Mouse (Mus musculus): Measurements from ENCODE around the gene Tcn2. TPM values are rescaled to one million over a fixed set of nuclear protein-coding genes. Genes with fewer than 3 reads are reported as not detected.

The Tcn2 gene
- polyA plus RNA-seq, 1 experiment from 2014 or later, result 50.3 TPM

GRCm38 (mm10) chr11:3876419-3876818 is 55.5 kb downstream of the Tcn2 start:
- Histone ChIP-seq H3K27me3 (ENCODE audit: insufficient read depth, poor library complexity, severe bottlenecking) (0 out of 2 replicates have a peak, but pooled peaks cover 8% of the 10 kb centered on the region), H3K9me3 (no peaks in the 10 kb centered on the region), H3K4me1 (no peaks in the 10 kb centered on the region), H3K27ac (no peak overlapping the region), H3K4me3 (no peak overlapping the region), H3K36me3 (no peaks in the 10 kb centered on the region)
- 81% methylated on average over 6 of the region's 6 CpGs for WGBS
- no peak for DNase-seq (ENCODE audit: low spot score)

Other genes starting within 250 kb of the Tcn2 start
- 0.11 and 0.29 TPM in 2 replicates for gene Osbp2, start 68.3 kb downstream of the Tcn2 start, polyA plus RNA-seq (2016; fragmentation: Nextera tagmentation; extraction: Ambion mirVana)
- gene 4921536K21Rik, start 37.1 kb downstream of the Tcn2 start, polyA plus RNA-seq (2016; fragmentation: Nextera tagmentation; extraction: Ambion mirVana), result 0.31 and 0.33 TPM in 2 replicates
- gene Dusp18, start 36.9 kb downstream of the Tcn2 start, polyA plus RNA-seq (2016; fragmentation: Nextera tagmentation; extraction: Ambion mirVana), result 13.6 and 16.1 TPM in 2 replicates
- 4.4 and 6.2 TPM in 2 replicates for gene Slc35e4, start 17.5 kb downstream of the Tcn2 start, polyA plus RNA-seq (2016; fragmentation: Nextera tagmentation; extraction: Ambion mirVana)
- gene Pes1, start 31.8 kb upstream of the Tcn2 start, polyA plus RNA-seq (2016; fragmentation: Nextera tagmentation; extraction: Ambion mirVana), result 65.9 and 80.1 TPM in 2 replicates
- gene 4930556J24Rik, start 44.6 kb upstream of the Tcn2 start, polyA plus RNA-seq (2016; fragmentation: Nextera tagmentation; extraction: Ambion mirVana), result 0.15 TPM in 1 of 2 replicates, not detected in the other
- gene Gal3st1, start 51.5 kb upstream of the Tcn2 start, polyA plus RNA-seq (2016; fragmentation: Nextera tagmentation; extraction: Ambion mirVana), result 0.32 and 0.73 TPM in 2 replicates
- 0.07 and 0.50 TPM in 2 replicates for gene Sec14l4, start 99.3 kb upstream of the Tcn2 start, polyA plus RNA-seq (2016; fragmentation: Nextera tagmentation; extraction: Ambion mirVana)
- not detected in 2 replicates for gene Sec14l3, start 132.7 kb upstream of the Tcn2 start, polyA plus RNA-seq (2016; fragmentation: Nextera tagmentation; extraction: Ambion mirVana)
- 25.7 and 26.0 TPM in 2 replicates for gene Mtfp1, start 163.3 kb upstream of the Tcn2 start, polyA plus RNA-seq (2016; fragmentation: Nextera tagmentation; extraction: Ambion mirVana)
- gene Sec14l2, start 191.3 kb upstream of the Tcn2 start, polyA plus RNA-seq (2016; fragmentation: Nextera tagmentation; extraction: Ambion mirVana), result 0.94 and 2.1 TPM in 2 replicates
- 16.4 and 17.1 TPM in 2 replicates for gene Rnf215, start 203.0 kb upstream of the Tcn2 start, polyA plus RNA-seq (2016; fragmentation: Nextera tagmentation; extraction: Ambion mirVana)
- 3.8 and 4.2 TPM in 2 replicates for gene Ccdc157, start 228.1 kb upstream of the Tcn2 start, polyA plus RNA-seq (2016; fragmentation: Nextera tagmentation; extraction: Ambion mirVana)
- 52.7 and 68.6 TPM in 2 replicates for gene Sf3a1, start 228.2 kb upstream of the Tcn2 start, polyA plus RNA-seq (2016; fragmentation: Nextera tagmentation; extraction: Ambion mirVana)